Mouse (Mus musculus) common myeloid progenitor, adult 5-6 weeks (primary cell): ENCODE measurements around the gene Ccs. TPM values are rescaled to one million over a fixed set of nuclear protein-coding genes. Genes with fewer than 3 reads are reported as not detected.
A peak's percentile ranks its signal among the peaks of the same experiment; 100 is the strongest.
"Not testable (repeated sequence)": the region's sequence is repeated elsewhere in the genome, so short reads cannot be mapped to it uniquely, and the experiment has no call there.

Source experiments
- ATAC-seq: replicated peaks from 2 replicates; pipeline ENCODE4 v1.8.0; 2016; ENCODE audit warnings: low read depth, mild to moderate bottlenecking, moderate TSS enrichment, inconsistent platforms; ENCODE audit not compliant: poor library complexity, severe bottlenecking
- total RNA-seq: library from RNA; stranded (forward); fragments of 200-1000, 187-1606 nt; gene quantifications from 2 replicates; pipeline ENCODE4 v1.2.3, GENCODE M21; 2017

Gene Ccs
- total RNA-seq, 1 experiment from 2014 or later, result 37.3 TPM

GRCm38 (mm10) chr19:4838526-4839140 lies 499 bp downstream of the Ccs start:
- no peak for ATAC-seq

GRCm38 (mm10) chr19:4837049-4837448 lies 2.1 kb downstream of the Ccs start:
- no peak for ATAC-seq

DNA sequence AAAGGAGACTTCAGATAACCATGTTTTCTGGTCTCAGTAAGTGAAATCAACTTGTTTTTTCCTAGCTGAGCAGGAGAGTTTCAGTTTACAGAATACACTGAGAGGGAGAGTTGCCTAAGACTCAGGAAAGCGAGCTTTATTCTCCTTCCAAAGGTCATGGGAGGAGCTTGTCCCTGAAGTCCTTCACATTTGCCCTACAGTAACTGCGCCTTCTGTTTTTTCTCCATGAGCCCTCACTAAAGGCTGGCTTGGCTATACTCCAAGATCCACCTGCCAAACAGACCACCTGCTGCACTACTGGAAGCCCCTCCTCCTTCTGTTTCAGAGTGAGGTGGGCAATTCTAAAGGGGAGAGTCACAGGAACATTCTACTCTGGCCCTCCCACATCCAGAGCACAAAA lies 3.0 kb downstream of the Ccs start:
- no peak for ATAC-seq

DNA sequence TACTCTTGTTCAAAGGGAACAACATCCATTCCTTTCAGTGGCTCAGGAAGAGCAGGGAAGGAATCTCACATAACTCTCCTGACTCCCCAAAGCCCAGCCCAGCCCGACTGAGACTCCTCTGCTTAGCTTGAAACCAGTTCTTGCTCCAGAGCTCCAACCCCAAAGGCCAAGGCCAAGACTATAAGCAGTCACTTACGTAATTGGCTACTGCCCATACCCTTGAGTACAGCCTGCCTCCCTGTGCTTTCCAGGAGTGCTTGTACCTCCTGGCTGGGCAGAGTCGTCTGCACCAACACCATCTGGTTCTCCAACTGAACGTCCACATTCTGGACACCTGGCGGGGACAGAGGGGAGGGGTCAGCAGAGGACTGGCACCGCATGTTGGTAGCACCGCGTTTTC lies 5.2 kb downstream of the Ccs start:
- no peak for ATAC-seq

DNA sequence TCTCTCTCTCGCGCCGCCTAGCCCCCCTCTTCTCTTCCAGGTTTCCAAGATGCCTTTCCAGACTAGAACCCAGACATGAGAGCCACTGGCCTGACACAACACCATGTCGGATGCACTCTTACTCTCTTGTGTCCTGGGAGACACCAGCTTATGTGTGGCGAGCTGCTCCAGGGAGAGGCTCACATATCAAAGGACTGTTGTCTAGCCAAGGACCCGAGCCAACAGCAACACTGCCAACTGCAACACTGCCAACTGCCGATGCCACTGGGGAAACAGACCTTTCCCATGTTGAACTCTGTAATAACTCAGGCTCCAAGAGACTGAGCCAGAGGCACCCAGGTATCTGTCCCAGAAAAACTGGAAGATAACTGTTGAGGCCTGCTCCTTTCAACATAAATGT lies 10.0 kb downstream of the Ccs start:
- ATAC-seq, result no peak

- no peak for ATAC-seq
Measured at GRCm38 (mm10) chr19:4828444-4829114, 10.6 kb downstream of the Ccs start.

DNA sequence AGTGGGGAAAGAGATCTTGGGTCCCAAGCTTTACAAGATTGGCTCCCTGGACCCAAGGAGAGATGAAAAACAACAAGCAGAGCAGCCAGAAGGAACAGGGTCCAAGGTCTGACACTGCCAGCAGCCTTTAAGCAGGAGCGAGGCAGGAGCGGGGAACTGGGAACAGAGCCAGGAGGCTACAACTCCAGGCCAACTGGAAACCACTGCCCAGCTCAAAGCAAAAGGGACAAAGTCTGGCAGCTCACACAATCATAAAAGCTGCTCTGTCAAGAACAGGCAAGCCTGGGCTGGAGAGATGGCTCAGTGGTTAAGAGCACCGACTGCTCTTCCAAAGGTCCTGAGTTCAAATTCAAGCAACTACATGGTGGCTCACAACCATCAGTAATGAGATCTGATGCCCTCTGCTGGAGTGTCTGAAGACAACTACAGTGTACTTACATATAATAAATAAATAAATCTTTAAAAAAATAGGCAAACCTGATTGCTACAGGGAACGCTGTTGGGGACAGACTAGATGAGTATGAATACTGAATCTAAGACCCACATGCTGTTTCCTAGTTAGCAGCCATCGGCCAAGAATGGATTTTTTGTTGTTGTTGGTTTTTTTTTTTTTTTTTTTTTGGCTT lies 18.3 kb downstream of the Ccs start:
- ATAC-seq, result no peak

DNA sequence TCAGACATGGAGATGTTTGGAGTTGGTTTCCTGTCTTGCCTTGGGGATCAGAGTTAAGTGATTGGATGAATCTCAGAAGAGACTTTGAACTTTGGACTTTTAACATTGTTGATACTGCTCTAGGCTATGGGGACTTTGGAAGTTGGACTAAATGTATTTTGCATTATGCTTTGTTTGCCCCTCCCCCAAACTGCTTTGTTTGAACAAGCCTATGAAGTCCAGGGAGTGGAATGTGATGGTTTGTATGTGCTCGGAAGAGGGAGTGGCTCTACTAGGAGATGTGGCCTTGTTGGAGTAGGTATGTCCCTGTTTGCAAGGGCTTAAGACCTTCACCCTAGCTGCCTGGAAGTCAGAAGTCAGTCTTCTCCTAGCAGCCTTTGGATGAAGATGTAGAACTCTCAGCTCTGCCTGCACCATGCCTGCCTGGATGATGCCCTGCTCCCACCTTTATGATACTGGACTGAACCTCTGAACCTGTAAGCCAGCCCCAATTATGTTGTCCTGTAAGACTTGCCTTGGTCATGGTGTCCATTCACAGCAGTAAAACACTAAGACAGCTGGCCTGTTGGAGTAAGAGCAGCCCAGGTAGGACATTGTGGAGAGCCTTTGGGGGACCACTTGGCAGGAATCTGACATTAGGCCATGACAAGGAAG lies 21.8 kb downstream of the Ccs start:
- ATAC-seq, result no peak

- ATAC-seq, result no peak
Measured at GRCm38 (mm10) chr19:4813015-4813414, 26.1 kb downstream of the Ccs start.

DNA sequence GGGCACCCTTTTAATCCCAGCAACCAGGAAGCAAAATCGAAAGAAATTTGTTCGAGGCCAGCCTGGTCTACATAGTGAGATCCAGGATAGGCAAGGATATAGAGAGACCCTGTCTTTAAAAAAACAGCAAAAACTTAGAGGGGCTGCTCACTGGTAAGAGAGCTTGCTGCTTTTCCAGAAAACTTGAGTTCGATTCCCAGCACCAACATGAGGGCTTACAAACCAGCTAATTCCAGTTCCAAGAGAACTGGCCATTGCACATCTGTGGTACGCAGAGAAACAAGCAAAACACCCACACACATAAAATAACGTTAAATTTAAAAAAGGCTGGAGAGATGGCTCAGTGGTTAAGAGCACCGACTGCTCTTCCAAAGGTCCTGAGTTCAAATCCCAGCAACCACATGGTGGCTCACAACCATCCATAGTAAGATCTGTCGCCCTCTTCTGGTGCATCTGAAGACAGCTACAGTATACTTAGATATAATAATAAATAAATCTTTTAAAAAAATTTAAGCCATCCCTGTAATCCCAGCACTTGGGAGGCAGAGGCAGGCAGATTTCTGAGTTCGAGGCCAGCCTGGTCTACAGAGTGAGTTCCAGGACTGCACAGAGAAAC lies 26.7 kb downstream of the Ccs start:
- ATAC-seq, result not testable (repeated sequence)

DNA sequence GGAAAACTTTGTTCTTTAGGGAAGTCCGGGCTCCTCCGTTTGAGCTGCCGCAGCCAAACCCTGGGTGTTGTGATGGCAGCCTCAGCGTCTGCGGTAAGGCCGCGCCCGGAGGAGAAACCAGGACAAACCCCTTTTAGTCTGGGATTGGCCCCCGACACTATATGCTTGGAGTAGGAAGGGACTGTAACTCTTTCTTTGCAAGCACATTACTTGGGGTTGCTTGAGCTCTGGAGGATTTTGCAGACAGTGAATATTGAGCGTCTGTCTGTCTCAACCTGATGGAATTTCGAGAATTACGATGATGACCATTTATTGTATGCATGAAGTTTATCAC lies 27.3 kb downstream of the Ccs start:
- no peak for ATAC-seq

- ATAC-seq, result peak; percentile 94
Measured at GRCm38 (mm10) chr19:4811063-4811908, 27.8 kb downstream of the Ccs start, which contains the start of the genes Gm21992 and Rbm14. Gene Gm21992, minus strand, starts transcription at chr19:4811612. Gene Rbm14, minus strand, starts transcription at chr19:4811634.

DNA sequence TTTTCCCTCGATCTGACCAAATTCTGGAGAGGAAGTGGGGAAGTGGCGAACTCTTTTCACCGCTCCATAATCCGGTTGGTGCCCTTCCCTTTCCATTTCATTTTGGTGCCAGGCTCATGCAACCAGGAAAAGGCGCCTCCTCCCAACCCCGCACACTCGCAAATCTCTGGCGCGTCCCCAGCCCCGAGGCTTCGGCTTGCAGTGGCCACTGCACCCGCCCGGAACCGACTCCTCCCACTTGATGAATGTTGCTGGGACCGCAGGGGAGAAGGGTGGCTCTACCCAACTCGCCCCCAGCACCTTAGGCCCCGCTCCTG lies 28.4 kb downstream of the Ccs start:
- ATAC-seq, result no peak

DNA sequence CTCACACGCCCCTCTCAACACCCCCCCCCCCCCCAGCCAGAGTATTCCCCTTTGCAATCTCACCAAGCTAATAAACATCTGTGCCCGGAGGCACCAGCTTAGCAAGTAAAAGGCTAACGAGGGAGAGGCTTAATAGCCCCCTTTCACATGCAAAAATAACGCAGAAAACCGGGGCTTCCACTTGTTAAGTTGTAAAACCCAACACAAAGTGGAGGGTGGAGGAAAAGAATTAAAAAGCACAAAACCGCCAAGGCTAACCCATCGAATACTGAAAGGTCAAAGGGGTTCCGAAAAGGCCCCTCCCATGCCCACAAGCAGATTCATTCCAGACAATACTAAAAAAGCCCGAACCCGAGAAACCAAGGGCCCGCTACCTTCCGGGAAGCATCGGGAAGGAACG lies 28.8 kb downstream of the Ccs start:
- no peak for ATAC-seq

- no peak for ATAC-seq
Measured at GRCm38 (mm10) chr19:4803283-4803682, 35.8 kb downstream of the Ccs start.

DNA sequence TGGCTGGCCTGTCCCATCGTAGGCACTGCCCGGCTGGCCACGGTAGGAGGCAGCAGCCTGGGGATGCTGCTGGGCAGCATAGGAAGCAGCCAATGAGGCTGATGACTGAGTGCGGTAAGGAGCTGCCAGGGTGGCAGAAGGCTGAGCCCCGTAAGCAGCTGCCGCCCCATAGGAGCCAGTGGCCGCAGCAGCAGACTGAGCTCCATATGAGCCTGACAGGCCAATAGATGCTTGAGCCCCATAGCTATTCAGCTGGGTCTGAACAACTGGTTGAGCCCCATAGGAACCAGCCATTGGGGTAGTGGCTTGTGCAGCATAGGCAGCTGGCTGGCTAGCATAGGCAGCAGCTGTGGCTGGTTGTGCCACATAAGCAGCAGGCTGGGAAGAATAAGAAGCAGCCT lies 36.4 kb downstream of the Ccs start:
- ATAC-seq, result no peak

- ATAC-seq, result no peak
Measured at GRCm38 (mm10) chr19:4799083-4799482, 40.0 kb downstream of the Ccs start.

- ATAC-seq, result no peak
Measured at GRCm38 (mm10) chr19:4797846-4798245, 41.3 kb downstream of the Ccs start.

GRCm38 (mm10) chr19:4795929-4796328 lies 43.2 kb downstream of the Ccs start:
- no peak for ATAC-seq

DNA sequence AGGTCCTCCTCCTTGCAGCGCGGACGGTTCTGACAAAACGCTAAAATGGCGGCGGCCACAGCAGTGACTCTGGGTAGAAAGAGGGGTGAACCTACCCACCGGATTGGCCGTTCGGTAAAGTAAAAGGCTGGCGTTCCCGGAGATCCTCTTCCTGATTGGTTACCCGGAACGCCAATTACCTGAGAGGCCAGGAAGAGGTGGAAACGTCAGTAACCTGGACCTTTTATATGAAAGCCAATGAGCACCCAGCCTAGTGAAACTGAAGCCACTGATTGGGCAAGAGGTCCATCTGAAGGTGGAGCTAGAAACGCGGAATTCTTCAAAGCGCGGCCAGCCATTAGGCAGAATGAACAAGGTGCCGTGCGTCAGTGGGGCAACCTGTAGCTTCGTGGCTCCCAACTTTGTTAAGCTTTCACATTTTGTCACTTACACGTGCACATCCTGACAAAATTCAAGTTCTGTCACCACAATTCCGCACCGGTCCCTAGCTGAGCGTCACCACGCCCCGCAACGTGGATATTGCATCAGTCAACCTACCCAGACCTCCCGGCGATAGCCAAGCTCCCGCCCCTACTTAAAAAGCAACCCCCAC lies 45.2 kb downstream of the Ccs start, which contains the start of gene Rbm4:
TSS of gene Rbm4 (minus strand) at position 71 of the 592 bp plus-strand sequence.
- peak; percentile 98 for ATAC-seq
